Mouse (Mus musculus) heart, embryonic 10.5 days (tissue): ENCODE results near the gene Ndc1. TPM values are rescaled to one million over a fixed set of nuclear protein-coding genes. Genes with fewer than 3 reads are reported as not detected.

Experiments
- DNase-seq: peaks from one replicate; pipeline ENCODE4 v3.0.0-alpha.2; 2017; ENCODE audit warnings: low spot score
- H3K27ac ChIP-seq: fragments of 300-500 bp; sonication (generic); 2 replicates; pipeline ENCODE4 v1.5.1; 2016; ENCODE audit warnings: mild to moderate bottlenecking
- H3K27me3 ChIP-seq: fragments of 300-500 bp; sonication (generic); 2 replicates; pipeline ENCODE4 v1.6.1; 2016; ENCODE audit warnings: mild to moderate bottlenecking; ENCODE audit not compliant: poor library complexity, insufficient read depth, severe bottlenecking
- H3K36me3 ChIP-seq: fragments of 300-500 bp; sonication (generic); 2 replicates; pipeline ENCODE4 v1.6.1; 2016; ENCODE audit warnings: mild to moderate bottlenecking, moderate library complexity
- H3K4me1 ChIP-seq: fragments of 300-500 bp; sonication (generic); 2 replicates; pipeline ENCODE4 v1.6.1; 2016; ENCODE audit warnings: mild to moderate bottlenecking
- H3K4me3 ChIP-seq: fragments of 300-500 bp; sonication (generic); 2 replicates; pipeline ENCODE4 v1.5.1; 2016; ENCODE audit warnings: mild to moderate bottlenecking, moderate library complexity
- H3K9me3 ChIP-seq: fragments of 300-500 bp; sonication (generic); 2 replicates; pipeline ENCODE4 v1.6.1; 2016; ENCODE audit warnings: mild to moderate bottlenecking, moderate library complexity
- WGBS: fragments of 180-500 bp; shearing (Covaris S2); methylation state at CpG from one replicate; pipeline ENCODE4 v1.1.7; 2016; 5-methylcytosine and 5-hydroxymethylcytosine counted together
- polyA plus RNA-seq: library from polyadenylated mRNA; unstranded; fragments of >200 nt; fragmentation: Nextera tagmentation; extraction: Ambion mirVana; gene quantifications from 2 replicates; pipeline ENCODE4 v1.2.1, GENCODE M21; 2016

Ndc1 gene
- polyA plus RNA-seq, 1 experiment from 2014 or later: 38.1 TPM

- Histone ChIP-seq H3K27me3 (no peaks in the 10 kb centered on the region), H3K27ac (no peak overlapping the region), H3K36me3 (peaks cover 87% of the 10 kb centered on the region), H3K9me3 (no peaks in the 10 kb centered on the region), H3K4me3 (no peak overlapping the region), H3K4me1 (peaks cover 16% of the 10 kb centered on the region)
- WGBS: 35% methylated on average over 4 of the region's 4 CpGs
- no peak for DNase-seq
These were observed 7.1 kb downstream of the Ndc1 start for GRCm38 (mm10) chr4:107374677-107375076.

DNA sequence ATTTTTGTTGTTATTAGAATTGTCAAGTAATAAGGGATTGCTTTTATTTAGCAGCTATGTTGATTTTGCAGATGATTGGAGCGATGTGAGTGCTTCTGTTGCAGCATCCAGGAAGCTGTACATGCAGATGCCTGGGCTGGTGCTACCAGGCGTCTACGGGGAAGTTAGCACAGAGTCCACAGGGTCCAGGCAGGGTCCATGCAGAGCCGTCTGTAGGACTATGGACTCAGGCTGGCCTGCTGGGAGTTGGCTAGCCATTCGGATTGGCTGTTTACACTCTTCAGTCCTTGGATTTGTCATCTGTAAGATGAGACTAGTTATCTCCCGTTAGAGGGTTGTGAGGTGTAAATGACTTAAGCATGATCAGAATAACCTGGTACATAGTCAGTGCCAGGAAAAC, 11.4 kb downstream of the Ndc1 start:
- no peak for DNase-seq
- Histone ChIP-seq H3K27ac (no peak overlapping the region), H3K27me3 (no peaks in the 10 kb centered on the region), H3K9me3 (no peaks in the 10 kb centered on the region), H3K4me3 (no peak overlapping the region), H3K36me3 (peaks cover 84% of the 10 kb centered on the region), H3K4me1 (peaks cover 13% of the 10 kb centered on the region)
- WGBS: 89% methylated on average over 6 of the region's 6 CpGs

DNA sequence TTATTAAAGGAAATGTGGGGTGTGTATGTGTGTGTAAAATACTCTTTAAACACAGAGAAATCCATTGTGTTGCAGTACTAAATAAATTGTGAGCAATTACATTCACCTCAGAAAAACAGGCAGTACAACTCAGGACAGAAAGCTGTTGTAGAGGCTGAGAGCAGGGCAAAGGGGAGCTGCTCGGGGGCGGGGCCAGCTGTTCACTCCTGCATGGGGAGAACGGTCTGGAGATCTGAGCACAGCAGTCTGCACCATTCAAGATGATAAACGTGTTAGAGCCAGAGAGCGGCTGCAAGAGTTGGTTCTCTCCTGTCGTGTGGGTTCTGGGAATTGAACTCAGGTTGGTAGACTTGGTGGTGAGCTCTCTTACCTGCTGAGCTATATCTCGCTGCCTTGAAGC, 13.3 kb downstream of the Ndc1 start:
- H3K4me3 ChIP-seq: no peak overlapping the region
- H3K4me1 ChIP-seq: no peaks in the 10 kb centered on the region
- no peaks in the 10 kb centered on the region for H3K27me3 ChIP-seq
- no peak for DNase-seq
- H3K36me3 ChIP-seq: peaks cover 83% of the 10 kb centered on the region
- no peak overlapping the region for H3K27ac ChIP-seq
- WGBS: 79% methylated on average over 7 of the region's 7 CpGs
- no peaks in the 10 kb centered on the region for H3K9me3 ChIP-seq

DNA sequence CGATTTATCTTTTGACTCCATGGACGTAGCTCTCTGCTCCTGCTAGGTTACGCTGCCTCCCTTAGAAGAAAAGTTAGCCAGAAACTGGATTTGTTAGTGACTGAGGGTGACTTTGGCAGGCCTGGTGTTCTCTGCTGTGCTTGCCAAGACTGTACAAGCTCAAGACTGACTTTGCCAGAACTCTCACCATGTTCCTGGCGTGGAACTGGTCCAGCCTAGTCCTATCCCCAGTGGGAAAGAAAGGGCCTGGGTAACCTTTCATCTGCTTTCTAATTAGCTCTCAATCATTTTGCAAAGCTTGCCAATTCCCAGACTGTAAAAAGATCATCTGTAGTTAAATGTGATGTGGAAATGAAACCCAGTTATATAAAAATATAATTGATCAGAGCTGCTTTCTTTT, 19.5 kb downstream of the Ndc1 start:
- WGBS: 94% methylated on average over 4 of the region's 4 CpGs
- Histone ChIP-seq H3K4me1 (no peaks in the 10 kb centered on the region), H3K9me3 (no peaks in the 10 kb centered on the region), H3K4me3 (no peak overlapping the region), H3K27ac (no peak overlapping the region), H3K36me3 (peaks cover 91% of the 10 kb centered on the region), H3K27me3 (no peaks in the 10 kb centered on the region)
- no peak for DNase-seq

DNA sequence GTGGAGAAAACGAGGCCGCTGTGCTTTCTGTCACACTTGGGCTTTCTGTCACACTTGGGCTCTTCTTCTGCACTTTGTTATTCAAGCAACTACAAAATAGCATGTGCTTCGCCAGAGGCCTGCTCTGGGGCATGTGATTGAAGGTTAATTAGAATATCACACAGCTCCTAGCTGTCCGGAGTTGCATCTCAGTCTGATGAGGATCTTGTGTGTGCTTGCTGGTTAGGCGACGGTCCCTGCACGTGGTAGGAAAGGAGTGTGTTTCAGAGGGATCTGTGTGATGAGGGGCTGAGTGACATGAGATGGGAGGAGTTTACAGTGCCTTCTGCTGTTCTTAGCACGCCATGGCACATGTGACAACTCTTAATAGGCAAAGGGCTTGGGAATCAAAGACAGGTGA, 19.9 kb downstream of the Ndc1 start:
- H3K9me3 ChIP-seq: no peaks in the 10 kb centered on the region
- H3K4me3 ChIP-seq: no peak overlapping the region
- H3K4me1 ChIP-seq: no peaks in the 10 kb centered on the region
- H3K36me3 ChIP-seq: peaks cover 93% of the 10 kb centered on the region
- H3K27me3 ChIP-seq: no peaks in the 10 kb centered on the region
- no peak for DNase-seq
- 93% methylated on average over 8 of the region's 8 CpGs for WGBS
- no peak overlapping the region for H3K27ac ChIP-seq

- Histone ChIP-seq H3K4me3 (no peak overlapping the region), H3K36me3 (peaks cover 93% of the 10 kb centered on the region), H3K4me1 (no peaks in the 10 kb centered on the region), H3K27me3 (no peaks in the 10 kb centered on the region), H3K27ac (no peak overlapping the region), H3K9me3 (no peaks in the 10 kb centered on the region)
- WGBS: 98% methylated on average over 2 of the region's 2 CpGs
- DNase-seq: no peak
These were observed 20.7 kb downstream of the Ndc1 start for GRCm38 (mm10) chr4:107388291-107388690.

DNA sequence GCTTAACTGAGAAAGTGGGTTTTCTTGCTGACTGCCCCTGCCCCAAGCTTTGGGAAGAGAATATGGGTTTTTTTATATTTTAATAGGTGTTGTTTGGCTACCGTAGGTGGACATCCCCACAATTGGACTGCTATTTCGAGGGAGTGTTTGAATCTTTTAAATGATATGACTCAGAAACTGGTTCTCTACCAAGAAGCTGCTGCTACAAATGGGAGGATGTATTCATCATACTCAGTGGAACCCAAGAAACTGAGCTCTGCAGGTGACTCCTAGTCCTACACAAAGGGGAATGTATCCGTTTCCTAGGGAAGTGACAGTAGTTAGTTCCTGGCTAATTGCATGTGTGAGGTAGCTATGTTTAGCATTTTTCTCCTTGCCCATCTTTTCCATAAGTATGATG, 21.8 kb downstream of the Ndc1 start:
- WGBS: 92% methylated on average over 3 of the region's 3 CpGs
- no peak for DNase-seq
- Histone ChIP-seq H3K27ac (no peak overlapping the region), H3K4me3 (no peak overlapping the region), H3K9me3 (no peaks in the 10 kb centered on the region), H3K27me3 (no peaks in the 10 kb centered on the region), H3K36me3 (peaks cover 95% of the 10 kb centered on the region), H3K4me1 (no peaks in the 10 kb centered on the region)

- no peak overlapping the region for H3K27ac ChIP-seq
- no peaks in the 10 kb centered on the region for H3K4me1 ChIP-seq
- DNase-seq: no peak
- no peak overlapping the region for H3K4me3 ChIP-seq
- peaks cover 97% of the 10 kb centered on the region for H3K36me3 ChIP-seq
- H3K9me3 ChIP-seq: no peaks in the 10 kb centered on the region
- 92% methylated on average over 2 of the region's 2 CpGs for WGBS
- H3K27me3 ChIP-seq: no peaks in the 10 kb centered on the region
These were observed 26.2 kb downstream of the Ndc1 start for GRCm38 (mm10) chr4:107393771-107394170.

GRCm38 (mm10) chr4:107420202-107420601, 52.6 kb downstream of the Ndc1 start:
- peaks cover 6% of the 10 kb centered on the region; the same call in 1 of the 2 replicates for H3K4me1 ChIP-seq
- H3K4me3 ChIP-seq: no peak overlapping the region
- no peak overlapping the region for H3K27ac ChIP-seq
- no peaks in the 10 kb centered on the region for H3K9me3 ChIP-seq
- peaks cover 28% of the 10 kb centered on the region for H3K36me3 ChIP-seq
- peaks cover 15% of the 10 kb centered on the region; the same call in 1 of the 2 replicates for H3K27me3 ChIP-seq
- no peak for DNase-seq
- WGBS: 75% methylated on average over 4 of the region's 4 CpGs

DNA sequence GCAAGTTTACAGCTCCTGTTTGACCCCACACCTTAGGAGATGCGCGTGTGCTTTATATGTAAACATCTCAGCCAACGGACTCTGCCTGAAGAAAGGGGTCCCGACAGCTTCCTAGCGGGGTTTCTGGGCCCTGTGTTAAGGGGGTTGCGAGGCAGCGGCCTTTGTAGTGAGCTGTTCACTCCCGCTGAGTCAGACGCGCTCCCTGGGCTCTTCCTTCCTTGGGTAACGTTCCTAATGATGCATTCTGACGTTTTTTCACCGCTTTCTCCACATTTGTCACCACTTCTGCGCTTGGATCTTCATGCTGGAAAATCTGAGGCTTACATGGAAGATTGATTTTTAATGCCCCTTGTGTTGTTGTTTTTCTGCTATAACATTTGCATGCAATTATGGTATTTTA, 54.1 kb downstream of the Ndc1 start:
- Histone ChIP-seq H3K9me3 (no peaks in the 10 kb centered on the region), H3K27me3 (peaks cover 24% of the 10 kb centered on the region), H3K4me1 (peaks cover 7% of the 10 kb centered on the region), H3K4me3 (peak overlapping the region; percentile 47), H3K36me3 (peaks cover 20% of the 10 kb centered on the region), H3K27ac (no peak overlapping the region)
- no peak for DNase-seq
- WGBS: 4% methylated on average over 14 of the region's 14 CpGs

- WGBS: 20% methylated on average over 6 of the region's 6 CpGs
- Histone ChIP-seq H3K27me3 (peaks cover 29% of the 10 kb centered on the region), H3K36me3 (peaks cover 18% of the 10 kb centered on the region), H3K27ac (no peak overlapping the region), H3K4me1 (peaks cover 12% of the 10 kb centered on the region), H3K9me3 (no peaks in the 10 kb centered on the region), H3K4me3 (no peak overlapping the region; the same call in 1 of the 2 replicates)
- DNase-seq: no peak
These were observed 54.6 kb downstream of the Ndc1 start for GRCm38 (mm10) chr4:107422176-107422575.

GRCm38 (mm10) chr4:107425616-107426015, 58.0 kb downstream of the Ndc1 start:
- no peaks in the 10 kb centered on the region for H3K36me3 ChIP-seq
- peaks cover 40% of the 10 kb centered on the region for H3K27me3 ChIP-seq
- H3K9me3 ChIP-seq: no peaks in the 10 kb centered on the region
- H3K4me1 ChIP-seq: peaks cover 18% of the 10 kb centered on the region
- no peak overlapping the region for H3K27ac ChIP-seq
- no peak for DNase-seq
- WGBS: 88% methylated on average over 12 of the region's 12 CpGs
- no peak overlapping the region for H3K4me3 ChIP-seq

GRCm38 (mm10) chr4:107426631-107427030, 59.0 kb downstream of the Ndc1 start:
- 64% methylated on average over 9 of the region's 9 CpGs for WGBS
- Histone ChIP-seq H3K27ac (no peak overlapping the region), H3K27me3 (peaks cover 33% of the 10 kb centered on the region), H3K4me3 (no peak overlapping the region), H3K36me3 (no peaks in the 10 kb centered on the region), H3K9me3 (no peaks in the 10 kb centered on the region), H3K4me1 (peaks cover 13% of the 10 kb centered on the region)
- no peak for DNase-seq

GRCm38 (mm10) chr4:107432717-107433116, 65.1 kb downstream of the Ndc1 start:
- Histone ChIP-seq H3K36me3 (no peaks in the 10 kb centered on the region), H3K27ac (no peak overlapping the region), H3K4me3 (no peak overlapping the region), H3K9me3 (no peaks in the 10 kb centered on the region), H3K4me1 (peaks cover 25% of the 10 kb centered on the region), H3K27me3 (peaks cover 68% of the 10 kb centered on the region)
- WGBS: 87% methylated on average over 5 of the region's 5 CpGs
- no peak for DNase-seq
